Mouse (Mus musculus) lung, embryonic 16.5 days (tissue): Measurements from ENCODE around the gene Kctd12b. TPM values are rescaled to one million over a fixed set of nuclear protein-coding genes. Genes with fewer than 3 reads are reported as not detected.

Experiments used
- ATAC-seq: fragments of 200-750 bp; cut with Nextera tagmentation; 2 replicates; pipeline ENCODE4 v1.8.0; 2017; ENCODE audit warnings: low read depth, mild to moderate bottlenecking, moderate library complexity
- H3K27ac ChIP-seq: fragments of 300-500 bp; sonication (generic); 2 replicates; pipeline ENCODE4 v1.5.1; 2014; ENCODE audit warnings: mild to moderate bottlenecking, control low read depth, low read length
- H3K27me3 ChIP-seq: fragments of 300-500 bp; sonication (generic); 2 replicates; pipeline ENCODE4 v1.6.1; 2014; ENCODE audit warnings: low read depth, low read length, mixed read lengths; ENCODE audit not compliant: control insufficient read depth, insufficient read depth
- H3K36me3 ChIP-seq: fragments of 300-500 bp; sonication (generic); 2 replicates; pipeline ENCODE4 v1.6.1; 2014; ENCODE audit warnings: low read length; ENCODE audit not compliant: control insufficient read depth, insufficient read depth
- H3K4me1 ChIP-seq: fragments of 300-500 bp; sonication (generic); replicated peaks from 2 replicates; pipeline ENCODE4 v1.6.1; 2014; ENCODE audit warnings: low read length, mixed read lengths; ENCODE audit not compliant: control insufficient read depth, insufficient read depth
- H3K4me2 ChIP-seq: fragments of 300-500 bp; sonication (generic); 2 replicates; pipeline ENCODE4 v1.6.1; 2014; ENCODE audit warnings: low read depth, low read length, control low read depth
- H3K4me3 ChIP-seq: fragments of 300-500 bp; sonication (generic); 2 replicates; pipeline ENCODE4 v1.5.1; 2014; ENCODE audit warnings: mild to moderate bottlenecking, low read length, control low read depth
- H3K9ac ChIP-seq: fragments of 300-500 bp; sonication (generic); 2 replicates; pipeline ENCODE4 v1.6.1; 2014; ENCODE audit warnings: low read length, control low read depth
- H3K9me3 ChIP-seq: fragments of 300-500 bp; sonication (generic); 2 replicates; pipeline ENCODE4 v1.6.1; 2016; ENCODE audit warnings: low read length; ENCODE audit not compliant: control insufficient read depth
- WGBS: fragments of 180-500 bp; shearing (Covaris S2); extraction: QIAGEN DNeasy Blood & Tissue Kit; methylation state at CpG from one replicate; pipeline ENCODE4 v1.1.7; 2014; 5-methylcytosine and 5-hydroxymethylcytosine counted together
- polyA plus RNA-seq: library from polyadenylated mRNA; unstranded; fragments of >200 nt; fragmentation: Nextera tagmentation; extraction: Ambion mirVana; gene quantifications from 2 replicates; pipeline ENCODE4 v1.2.1, GENCODE M21; 2015

The Kctd12b gene
- 11.3 and 11.4 TPM in 2 replicates for polyA plus RNA-seq

GRCm38 (mm10) chrX:153695782-153696395 is at the start of gene Kctd12b:
Kctd12b (minus strand) TSS chrX:153696391.
- Histone ChIP-seq H3K9ac (peak within 1 kb of the TSS; percentile 61), H3K27ac (peak within 1 kb of the TSS; percentile 81), H3K4me2 (peak within 1 kb of the TSS; percentile 37), H3K36me3 (no peaks in the 10 kb centered on the region), H3K4me3 (peak within 1 kb of the TSS; percentile 54), H3K27me3 (no peaks in the 10 kb centered on the region), H3K9me3 (no peaks in the 10 kb centered on the region), H3K4me1 (no peaks in the 10 kb centered on the region)
- ATAC-seq, result peak; percentile 85
- 16% methylated on average over 11 of the region's 11 CpGs for WGBS

- Histone ChIP-seq H3K27ac (no peak overlapping the region), H3K4me3 (no peak overlapping the region), H3K4me2 (no peak overlapping the region), H3K9me3 (no peaks in the 10 kb centered on the region), H3K4me1 (no peaks in the 10 kb centered on the region), H3K27me3 (no peaks in the 10 kb centered on the region), H3K36me3 (no peaks in the 10 kb centered on the region; the same call in 1 of the 2 replicates), H3K9ac (no peak overlapping the region)
- 86% methylated on average over 3 of the region's 3 CpGs for WGBS
- no peak for ATAC-seq
Observed at GRCm38 (mm10) chrX:153742493-153742892, 46.3 kb upstream of the Kctd12b start.

- Histone ChIP-seq H3K9me3 (no peaks in the 10 kb centered on the region), H3K4me2 (no peak overlapping the region), H3K9ac (no peak overlapping the region), H3K4me1 (no peaks in the 10 kb centered on the region), H3K36me3 (no peaks in the 10 kb centered on the region), H3K27me3 (no peaks in the 10 kb centered on the region), H3K27ac (no peak overlapping the region), H3K4me3 (no peak overlapping the region)
- ATAC-seq, result no peak
- WGBS, result 59% methylated on average over 4 of the region's 4 CpGs
Observed at GRCm38 (mm10) chrX:153735697-153736096, 39.5 kb upstream of the Kctd12b start.

GRCm38 (mm10) chrX:153724400-153724799 is 28.2 kb upstream of the Kctd12b start:
- Histone ChIP-seq H3K4me1 (no peaks in the 10 kb centered on the region; the same call in 1 of the 2 replicates), H3K9me3 (no peaks in the 10 kb centered on the region), H3K36me3 (0 out of 2 replicates have a peak, but pooled peaks cover 2% of the 10 kb centered on the region), H3K27me3 (no peaks in the 10 kb centered on the region), H3K9ac (0 out of 2 replicates have a peak overlapping the region, but pooled peaks have one; percentile 41), H3K27ac (no peak overlapping the region), H3K4me3 (peak overlapping the region; percentile 47), H3K4me2 (peak overlapping the region; percentile 59)
- peak; percentile 64 for ATAC-seq
- WGBS, result 30% methylated on average over 3 of the region's 3 CpGs

GRCm38 (mm10) chrX:153723110-153723916 is 27.1 kb upstream of the Kctd12b start, which contains the start of gene Nbdy:
Nbdy (plus strand) TSS chrX:153723590.
- WGBS, result 13% methylated on average over 32 of the region's 32 CpGs
- Histone ChIP-seq H3K4me1 (no peaks in the 10 kb centered on the region; the same call in 1 of the 2 replicates), H3K9me3 (no peaks in the 10 kb centered on the region), H3K27me3 (no peaks in the 10 kb centered on the region), H3K9ac (peak within 1 kb of the TSS; percentile 78), H3K4me3 (peak within 1 kb of the TSS; percentile 63), H3K27ac (peak within 1 kb of the TSS; percentile 80), H3K4me2 (peak within 1 kb of the TSS; percentile 61), H3K36me3 (0 out of 2 replicates have a peak, but pooled peaks cover 2% of the 10 kb centered on the region)
- peak; percentile 96 for ATAC-seq

- Histone ChIP-seq H3K4me1 (no peaks in the 10 kb centered on the region), H3K27ac (no peak overlapping the region), H3K9me3 (no peaks in the 10 kb centered on the region), H3K27me3 (no peaks in the 10 kb centered on the region), H3K4me2 (no peak overlapping the region), H3K9ac (no peak overlapping the region), H3K4me3 (no peak overlapping the region), H3K36me3 (no peaks in the 10 kb centered on the region)
- no peak for ATAC-seq
- 32% methylated on average over 4 of the region's 4 CpGs for WGBS
Observed at GRCm38 (mm10) chrX:153719602-153720001, 23.4 kb upstream of the Kctd12b start.

- WGBS, result 72% methylated on average over 2 of the region's 2 CpGs
- Histone ChIP-seq H3K27me3 (no peaks in the 10 kb centered on the region), H3K27ac (no peak overlapping the region), H3K4me1 (no peaks in the 10 kb centered on the region), H3K4me3 (no peak overlapping the region), H3K9ac (no peak overlapping the region), H3K36me3 (no peaks in the 10 kb centered on the region), H3K9me3 (no peaks in the 10 kb centered on the region), H3K4me2 (no peak overlapping the region)
- ATAC-seq, result no peak
Observed at GRCm38 (mm10) chrX:153716716-153717115, 20.5 kb upstream of the Kctd12b start.

- Histone ChIP-seq H3K4me1 (no peaks in the 10 kb centered on the region), H3K9ac (no peak overlapping the region), H3K27me3 (no peaks in the 10 kb centered on the region; the same call in 1 of the 2 replicates), H3K36me3 (no peaks in the 10 kb centered on the region), H3K4me3 (no peak overlapping the region), H3K27ac (no peak overlapping the region), H3K9me3 (no peaks in the 10 kb centered on the region), H3K4me2 (no peak overlapping the region)
- ATAC-seq, result 0 out of 2 replicates have a peak, but pooled peaks have one; percentile 51
- WGBS, result 26% methylated on average over 4 of the region's 4 CpGs
Observed at GRCm38 (mm10) chrX:153707735-153708134, 11.5 kb upstream of the Kctd12b start.

- no peak overlapping the region for H3K4me3 ChIP-seq
- ATAC-seq, result no peak
- H3K36me3 ChIP-seq, result no peaks in the 10 kb centered on the region
- 54% methylated on average over 3 of the region's 3 CpGs for WGBS
- H3K4me2 ChIP-seq, result no peak overlapping the region
- no peaks in the 10 kb centered on the region for H3K4me1 ChIP-seq
- H3K9ac ChIP-seq, result no peak overlapping the region
- H3K27ac ChIP-seq, result no peak overlapping the region
- H3K9me3 ChIP-seq, result no peaks in the 10 kb centered on the region
- no peaks in the 10 kb centered on the region for H3K27me3 ChIP-seq
Observed at GRCm38 (mm10) chrX:153700463-153700862, 4.3 kb upstream of the Kctd12b start.
